Mouse (Mus musculus): ENCODE measurements around the gene Srcin1. TPM values are rescaled to one million over a fixed set of nuclear protein-coding genes. Genes with fewer than 3 reads are reported as not detected.

Gene Srcin1
- total and polyA plus RNA-seq, 2 experiments from 2014 or later = not detected

GRCm38 (mm10) chr11:97478345-97478744 is 97.6 kb downstream of the Srcin1 start:
- Histone ChIP-seq H3K27ac (ENCODE audit: low read depth) (no peak overlapping the region), H3K36me3 (replicated peaks; ENCODE audit: control insufficient read depth, insufficient read depth, low read length) (peaks cover 91% of the 10 kb centered on the region), H3K9me3 (replicated peaks; ENCODE audit: control insufficient read depth, low read length) (no peaks in the 10 kb centered on the region), H3K4me1 (ENCODE audit: control insufficient read depth, insufficient read depth) (0 out of 2 replicates have a peak, but pooled peaks cover 3% of the 10 kb centered on the region), H3K27me3 (ENCODE audit: control insufficient read depth, insufficient read depth, low read length) (no peaks in the 10 kb centered on the region), H3K9ac (replicated peaks; ENCODE audit: low read depth, low read length) (no peak overlapping the region), H3K4me3 (ENCODE audit: low read depth, low read length) (no peak overlapping the region), H3K4me2 (ENCODE audit: low read depth, low read length) (no peak overlapping the region)
- no peak for TF ChIP-seq EP300 (IDR thresholded peaks at IDR 0.05; ENCODE audit: low read depth)
- TF ChIP-seq CTCF (IDR thresholded peaks at IDR 0.05; ENCODE audit: low read depth) = no peak
- ATAC-seq (ENCODE audit: insufficient read depth, low read depth) (no peak), DNase-seq (ENCODE audit: low spot score) (no peak)
- WGBS = 87% methylated on average over 6 of the region's 6 CpGs

GRCm38 (mm10) chr11:97477431-97477830 is 98.6 kb downstream of the Srcin1 start:
- Histone ChIP-seq H3K9me3 (replicated peaks; ENCODE audit: control insufficient read depth, low read length) (no peaks in the 10 kb centered on the region), H3K36me3 (replicated peaks; ENCODE audit: control insufficient read depth, insufficient read depth, low read length) (peaks cover 91% of the 10 kb centered on the region), H3K4me3 (ENCODE audit: low read depth, low read length) (no peak overlapping the region), H3K9ac (replicated peaks; ENCODE audit: low read depth, low read length) (no peak overlapping the region), H3K4me1 (ENCODE audit: control insufficient read depth, insufficient read depth) (0 out of 2 replicates have a peak, but pooled peaks cover 3% of the 10 kb centered on the region), H3K27ac (ENCODE audit: low read depth) (no peak overlapping the region), H3K27me3 (ENCODE audit: control insufficient read depth, insufficient read depth, low read length) (no peaks in the 10 kb centered on the region), H3K4me2 (ENCODE audit: low read depth, low read length) (no peak overlapping the region)
- DNase-seq (ENCODE audit: low spot score) = no peak
- no peak for ATAC-seq (ENCODE audit: insufficient read depth, low read depth)
- TF ChIP-seq EP300 (IDR thresholded peaks at IDR 0.05; ENCODE audit: low read depth) (no peak), CTCF (IDR thresholded peaks at IDR 0.05; ENCODE audit: low read depth) (no peak)
- 75% methylated on average over 7 of the region's 7 CpGs for WGBS

GRCm38 (mm10) chr11:97476334-97477095 is 99.5 kb downstream of the Srcin1 start:
- ATAC-seq (ENCODE audit: insufficient read depth, low read depth) = peak; percentile 42; the same call in 1 of the 2 replicates
- TF ChIP-seq EP300 (IDR thresholded peaks at IDR 0.05; ENCODE audit: low read depth) (no peak), CTCF (IDR thresholded peaks at IDR 0.05; ENCODE audit: low read depth) (peak; percentile 75)
- no peak overlapping the region for H3K4me3 ChIP-seq (ENCODE audit: low read depth, low read length)
- H3K27ac ChIP-seq (ENCODE audit: low read depth) = no peak overlapping the region
- H3K27me3 ChIP-seq (ENCODE audit: control insufficient read depth, insufficient read depth, low read length) = no peaks in the 10 kb centered on the region
- 60% methylated on average over 8 of the region's 8 CpGs for WGBS
- no peak overlapping the region for H3K4me2 ChIP-seq (ENCODE audit: low read depth, low read length)
- H3K4me1 ChIP-seq (ENCODE audit: control insufficient read depth, insufficient read depth) = 0 out of 2 replicates have a peak, but pooled peaks cover 3% of the 10 kb centered on the region
- H3K9me3 ChIP-seq (replicated peaks; ENCODE audit: control insufficient read depth, low read length) = no peaks in the 10 kb centered on the region
- H3K9ac ChIP-seq (replicated peaks; ENCODE audit: low read depth, low read length) = no peak overlapping the region
- peak; percentile 50 for DNase-seq (ENCODE audit: low spot score)
- H3K36me3 ChIP-seq (replicated peaks; ENCODE audit: control insufficient read depth, insufficient read depth, low read length) = peaks cover 91% of the 10 kb centered on the region

DNA sequence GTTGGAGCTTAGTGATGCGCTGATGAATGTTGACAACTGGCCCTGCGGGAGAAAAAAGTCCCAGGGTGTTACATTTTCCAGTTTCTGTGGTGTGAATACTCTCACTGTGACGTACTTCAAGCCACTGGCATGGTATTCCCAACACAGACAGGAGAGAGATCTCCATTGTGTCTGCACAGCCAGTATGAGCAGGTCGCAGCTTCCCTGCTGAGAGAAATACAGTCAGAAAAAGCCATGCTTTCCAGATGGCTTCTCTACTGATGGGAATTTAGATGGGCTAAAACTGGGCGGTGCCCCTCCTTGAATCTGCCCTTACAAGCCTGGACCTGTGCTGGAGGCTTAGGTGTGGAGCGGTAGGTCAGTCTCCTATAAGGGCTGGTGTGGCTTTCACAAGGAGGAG is 104.7 kb downstream of the Srcin1 start:
- H3K4me1 ChIP-seq (ENCODE audit: control insufficient read depth, insufficient read depth) = no peaks in the 10 kb centered on the region
- H3K27me3 ChIP-seq (ENCODE audit: control insufficient read depth, insufficient read depth, low read length) = no peaks in the 10 kb centered on the region
- no peak overlapping the region for H3K4me3 ChIP-seq (ENCODE audit: low read depth, low read length)
- no peak overlapping the region for H3K4me2 ChIP-seq (ENCODE audit: low read depth, low read length)
- TF ChIP-seq EP300 (IDR thresholded peaks at IDR 0.05; ENCODE audit: low read depth) (no peak), CTCF (IDR thresholded peaks at IDR 0.05; ENCODE audit: low read depth) (no peak)
- DNase-seq (ENCODE audit: low spot score) (no peak), ATAC-seq (ENCODE audit: insufficient read depth, low read depth) (no peak)
- no peak overlapping the region for H3K27ac ChIP-seq (ENCODE audit: low read depth)
- no peak overlapping the region for H3K9ac ChIP-seq (replicated peaks; ENCODE audit: low read depth, low read length)
- WGBS = 86% methylated on average over 6 of the region's 6 CpGs
- peaks cover 89% of the 10 kb centered on the region for H3K36me3 ChIP-seq (replicated peaks; ENCODE audit: control insufficient read depth, insufficient read depth, low read length)
- H3K9me3 ChIP-seq (replicated peaks; ENCODE audit: control insufficient read depth, low read length) = no peaks in the 10 kb centered on the region

GRCm38 (mm10) chr11:97469828-97470227 is 106.2 kb downstream of the Srcin1 start:
- no peaks in the 10 kb centered on the region for H3K27me3 ChIP-seq (ENCODE audit: control insufficient read depth, insufficient read depth, low read length)
- H3K9me3 ChIP-seq (replicated peaks; ENCODE audit: control insufficient read depth, low read length) = no peaks in the 10 kb centered on the region
- H3K4me2 ChIP-seq (ENCODE audit: low read depth, low read length) = no peak overlapping the region
- H3K27ac ChIP-seq (ENCODE audit: low read depth) = no peak overlapping the region
- WGBS = 89% methylated on average over 7 of the region's 7 CpGs
- peaks cover 89% of the 10 kb centered on the region for H3K36me3 ChIP-seq (replicated peaks; ENCODE audit: control insufficient read depth, insufficient read depth, low read length)
- H3K4me1 ChIP-seq (ENCODE audit: control insufficient read depth, insufficient read depth) = no peaks in the 10 kb centered on the region
- ATAC-seq (ENCODE audit: insufficient read depth, low read depth) (no peak), DNase-seq (ENCODE audit: low spot score) (no peak)
- H3K4me3 ChIP-seq (ENCODE audit: low read depth, low read length) = no peak overlapping the region
- no peak overlapping the region for H3K9ac ChIP-seq (replicated peaks; ENCODE audit: low read depth, low read length)
- TF ChIP-seq CTCF (IDR thresholded peaks at IDR 0.05; ENCODE audit: low read depth) = no peak

Measured in heart, postnatal 0 days (tissue).